Mouse (Mus musculus) sigmoid colon, adult 10 weeks (tissue): Measurements from ENCODE around the gene B630019K06Rik. TPM values are rescaled to one million over a fixed set of nuclear protein-coding genes. Genes with fewer than 3 reads are reported as not detected.

Experiments
- polyA plus RNA-seq: library from polyadenylated mRNA; stranded (reverse); fragments of 350-450 nt; fragmentation: Illumina TruSeq; extraction: RNeasy Lipid Tissue Mini Kit (QIAGEN cat#74804); gene quantifications from one replicate; pipeline ENCODE4 v1.2.3, GENCODE M21; 2014; ENCODE audit warnings: low read depth, low replicate concordance

The B630019K06Rik gene
- polyA plus RNA-seq = 5.8 TPM

DNA sequence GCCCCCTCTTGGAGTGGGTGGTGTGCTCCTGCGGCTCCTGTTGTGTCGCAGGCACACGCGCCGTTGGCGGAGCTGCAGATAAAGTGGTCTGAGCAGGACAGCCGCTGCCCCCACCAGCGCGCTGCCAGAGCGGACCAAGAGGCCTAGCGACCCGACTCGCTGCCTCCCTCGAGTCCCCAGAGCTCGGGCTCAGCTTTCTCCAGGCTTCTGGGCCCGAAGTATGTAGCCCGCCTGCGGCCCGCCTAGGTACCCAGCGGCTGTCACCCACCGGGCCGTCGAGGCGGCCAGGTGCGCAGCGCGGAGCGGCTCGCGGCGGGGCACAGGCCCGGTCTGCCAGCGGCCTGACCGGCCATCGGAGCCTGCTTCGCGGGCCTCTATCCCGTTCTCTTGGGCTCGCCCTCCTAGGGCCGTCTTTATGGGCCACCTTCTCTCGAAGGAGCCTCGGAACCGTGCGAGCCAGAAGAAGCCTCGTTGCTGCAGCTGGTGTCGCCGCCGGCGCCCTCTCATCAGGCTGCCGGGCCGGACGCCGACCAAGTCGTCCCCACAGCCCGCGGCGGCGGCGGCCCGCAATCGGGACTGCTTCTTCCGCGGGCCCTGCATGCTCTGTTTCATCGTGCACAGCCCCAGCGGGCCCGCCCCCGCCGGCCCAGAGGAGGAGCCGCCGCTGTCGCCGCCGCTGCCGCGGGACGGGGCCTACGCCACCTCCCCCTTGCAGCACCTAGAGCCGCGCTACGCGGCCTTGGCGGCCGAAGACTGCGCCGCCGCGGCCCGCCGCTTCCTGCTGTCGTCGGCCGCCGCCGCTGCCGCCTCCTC is at the start of gene B630019K06Rik:
TSS of gene B630019K06Rik (plus strand) at position 40 of the 813 bp plus-strand sequence.

DNA sequence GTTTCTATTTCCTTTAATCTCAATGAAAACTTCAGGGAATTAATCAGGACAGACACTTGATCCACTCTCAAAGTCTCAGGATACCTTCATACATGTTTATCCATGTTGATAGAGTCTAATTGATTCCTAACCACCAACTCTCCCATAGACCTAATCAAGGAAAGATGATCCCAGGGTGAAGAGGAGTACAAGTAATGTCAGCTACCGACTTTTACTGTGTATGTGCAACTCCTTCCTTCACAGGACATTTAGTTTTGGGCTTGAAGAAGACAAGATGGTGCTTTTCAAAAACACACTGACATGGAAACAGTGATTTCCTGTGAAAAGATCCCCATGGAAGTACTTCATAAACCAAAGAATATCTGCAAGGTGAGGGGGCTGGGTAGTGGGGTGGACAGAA is 48.5 kb upstream of the B630019K06Rik start, which contains the start of gene Gm6592:
TSS of gene Gm6592 (plus strand) at position 301 of the 400 bp plus-strand sequence.

DNA sequence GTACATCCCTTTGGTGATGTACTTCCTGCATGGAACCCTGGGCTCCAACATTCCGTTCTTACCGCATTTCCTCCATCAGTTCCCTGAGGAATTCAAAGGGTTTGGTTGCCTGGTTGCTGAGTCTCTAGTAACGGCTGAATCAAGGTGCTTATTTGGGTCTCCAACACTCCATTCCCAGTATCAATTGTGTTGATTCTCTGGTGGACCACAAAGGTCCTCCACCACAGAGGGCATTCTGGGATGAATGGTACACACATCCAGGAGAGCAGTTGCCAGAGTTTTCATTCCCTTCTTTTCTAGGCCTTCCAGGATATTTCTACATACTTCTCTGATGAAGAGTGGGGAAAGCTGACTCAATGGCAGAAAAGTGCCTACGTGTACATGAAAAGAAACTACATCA is 18.2 kb upstream of the B630019K06Rik start, which contains the start of gene Gm5751:
TSS of gene Gm5751 (plus strand) at position 301 of the 400 bp plus-strand sequence.

Other genes starting within 250 kb of the B630019K06Rik start
- gene Ssxb8, start 201.5 kb upstream of the B630019K06Rik start, polyA plus RNA-seq = not detected
- not detected for gene Ssx9, start 143.9 kb upstream of the B630019K06Rik start, polyA plus RNA-seq
- not detected for gene Ssxb5, start 88.7 kb upstream of the B630019K06Rik start, polyA plus RNA-seq
- not detected for gene Gm6592, start 48.4 kb upstream of the B630019K06Rik start, polyA plus RNA-seq
- not detected for gene Gm5751, start 18.1 kb upstream of the B630019K06Rik start, polyA plus RNA-seq
- gene Fthl17b, start 70.6 kb downstream of the B630019K06Rik start, polyA plus RNA-seq = not detected
- not detected for gene Fthl17c, start 84.2 kb downstream of the B630019K06Rik start, polyA plus RNA-seq
- gene Fthl17d, start 94.4 kb downstream of the B630019K06Rik start, polyA plus RNA-seq = not detected
- not detected for gene Fthl17e, start 141.1 kb downstream of the B630019K06Rik start, polyA plus RNA-seq
- not detected for gene Fthl17f, start 170.6 kb downstream of the B630019K06Rik start, polyA plus RNA-seq
- not detected for gene 4930402K13Rik, start 212.2 kb downstream of the B630019K06Rik start, polyA plus RNA-seq